In genomic region chr4:151283092-151283741, GRCm38 (mm10) we compare ENCODE assay signal across 8 mouse cellular contexts.
DNase-seq lines count a peak whose midpoint lies in the region; ATAC-seq and TF ChIP-seq lines count a peak whose summit lies in the region.

No protein-coding gene starts in this region.

- no peaks in the 10 kb centered on the region for H3K4me1 ChIP-seq in liver, embryonic 12.5 days
- no peaks in the 10 kb centered on the region for H3K4me1 ChIP-seq in cortical plate, adult 2 months (ENCODE audit: control insufficient read depth, insufficient read depth, low read length)

- no peak overlapping the region for H3K4me2 ChIP-seq in liver, embryonic 12.5 days

- 28% methylated on average over 16 of the region's 16 CpGs for WGBS in liver, embryonic 12.5 days (ENCODE audit: insufficient replicate concordance)

- no peak for TF ChIP-seq POLR2A in cortical plate, adult 2 months (IDR thresholded peaks at IDR 0.05; ENCODE audit: extremely low read depth, insufficient read depth, low read length)

- no peak overlapping the region for H3K4me3 ChIP-seq in liver, embryonic 12.5 days
- no peak overlapping the region for H3K4me3 ChIP-seq in cortical plate, adult 2 months (ENCODE audit: insufficient read depth, low read length)

- no peaks in the 10 kb centered on the region for H3K36me3 ChIP-seq in liver, embryonic 12.5 days

- peak; percentile 87 for TF ChIP-seq CTCF in cortical plate, adult 2 months (IDR thresholded peaks at IDR 0.05; ENCODE audit: extremely low read depth, insufficient read depth, low read length)

- ATAC-seq in liver, embryonic 12.5 days = no peak
- ATAC-seq in erythroblast, adult 5-6 weeks (replicated peaks; ENCODE audit: low FRiP score, poor library complexity, severe bottlenecking) = no peak

- DNase-seq in liver (peak; percentile 41), WW6 (ENCODE audit: low read depth, low spot score) (peak; percentile 36)
- DNase-seq in induced T-regulatory cell, adult 2 months (ENCODE audit: low read depth) = peak; percentile 37
- DNase-seq in left cerebral cortex, postnatal 25 days (ENCODE audit: low spot score in 2 of 2) = peak; percentile 79 to 81
- peak; percentile 54 for DNase-seq in ovary, postnatal 14 days (ENCODE audit: low spot score)

- H3K9me3 ChIP-seq in liver, embryonic 12.5 days (replicated peaks) = no peaks in the 10 kb centered on the region

- no peak overlapping the region for H3K27ac ChIP-seq in liver, embryonic 12.5 days
- H3K27ac ChIP-seq in cortical plate, adult 2 months (ENCODE audit: insufficient read depth, low read length) = no peak overlapping the region

- intact Hi-C loops in left cerebral cortex, postnatal 25 days (cut with DNase I) = loop anchor here (5.0 kb wide), 1 partner anchor 126 kb away; no protein-coding TSS in a partner anchor

- no peaks in the 10 kb centered on the region for H3K27me3 ChIP-seq in liver, embryonic 12.5 days (replicated peaks)

- H3K9ac ChIP-seq in liver, embryonic 12.5 days = no peak overlapping the region
